Mouse (Mus musculus): ENCODE results near the gene Vmn1r18.

GRCm38 (mm10) chr6:57428630-57429029 lies 33.0 kb upstream of the Vmn1r18 start, which contains the start of gene Vmn1r20:
- no peak for TF ChIP-seq SIN3A (IDR thresholded peaks at IDR 0.05; ENCODE audit: low read length)
- TF ChIP-seq POLR2A (IDR thresholded peaks at IDR 0.05; ENCODE audit: control insufficient read depth in 1 of 2, insufficient read depth in 1 of 2, low read depth in 1 of 2, low read length in 2 of 2, poor library complexity in 1 of 2), result no peak
- TF ChIP-seq MAFK (IDR thresholded peaks at IDR 0.05; ENCODE audit: borderline replicate concordance, low read depth, low read length), result no peak
- TF ChIP-seq CTCF (IDR thresholded peaks at IDR 0.05 in 2 of 3, conservative IDR thresholded peaks at IDR 0.05 in 1 of 3; ENCODE audit: control insufficient read depth in 1 of 3, insufficient read depth in 1 of 3, low read depth in 2 of 3, low read length in 3 of 3, poor library complexity in 1 of 3, severe bottlenecking in 1 of 3), result no peak
- no peak for TF ChIP-seq E2F4 (IDR thresholded peaks at IDR 0.05; ENCODE audit: borderline replicate concordance, low read depth, low read length)
- TF ChIP-seq EP300 (IDR thresholded peaks at IDR 0.05; ENCODE audit: low read depth in 1 of 2, low read length in 2 of 2), result no peak

Measured in MEL (cell line).